Mouse (Mus musculus) thymus, adult 2 months (tissue): ENCODE measurements around the gene Zfyve21.

Experiments used
- CTCF ChIP-seq: fragments of 200-500 bp; IDR thresholded peaks from 2 replicates; pipeline ENCODE4 v1.5.1; 2012; ENCODE audit warnings: mild to moderate bottlenecking, control low read depth, low read length, moderate library complexity, borderline replicate concordance; ENCODE audit not compliant: control insufficient read depth, poor library complexity, insufficient read depth; ENCODE audit errors: extremely low read depth
- POLR2A ChIP-seq: fragments of 200-500 bp; IDR thresholded peaks from 2 replicates; pipeline ENCODE4 v1.6.1; 2012; ENCODE audit warnings: mild to moderate bottlenecking, low read length, control low read depth, moderate library complexity; ENCODE audit not compliant: control insufficient read depth, poor library complexity, insufficient read depth; ENCODE audit errors: extremely low read depth

- no peak for TF ChIP-seq CTCF
- no peak for TF ChIP-seq POLR2A
These were observed 16.7 kb upstream of the Zfyve21 start for GRCm38 (mm10) chr12:111797251-111797650.
